8 mouse cellular contexts compared by ENCODE assay signal in the genomic region with DNA sequence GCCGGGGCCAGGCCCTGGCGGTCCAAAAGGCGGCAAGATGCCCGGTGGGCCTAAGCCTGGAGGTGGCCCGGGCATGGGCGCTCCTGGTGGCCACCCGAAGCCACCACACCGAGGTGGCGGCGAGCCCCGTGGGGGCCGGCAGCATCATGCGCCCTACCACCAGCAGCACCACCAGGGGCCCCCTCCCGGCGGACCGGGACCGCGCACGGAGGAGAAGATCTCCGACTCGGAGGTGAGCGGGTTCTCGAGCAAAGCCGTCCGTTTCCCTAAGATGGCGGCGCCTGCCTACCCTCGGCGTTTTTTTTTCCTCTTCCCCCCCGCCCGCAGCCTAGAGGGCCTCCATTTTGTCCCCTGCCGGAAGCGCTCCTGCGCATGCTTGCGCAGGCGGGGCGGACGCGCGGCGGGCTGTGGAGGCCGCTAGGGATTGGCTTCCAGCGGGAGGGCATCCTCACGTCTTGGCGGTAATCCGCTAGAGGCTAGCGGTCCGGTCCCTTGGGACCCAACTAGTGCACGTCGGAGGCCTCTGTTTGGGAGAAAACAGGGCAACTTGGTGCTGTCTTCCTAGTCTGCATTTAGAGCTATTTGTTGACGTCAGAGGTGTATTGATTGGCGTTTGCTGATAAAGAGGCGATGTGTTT. TPM values are rescaled to one million over a fixed set of nuclear protein-coding genes. Genes with fewer than 3 reads are reported as not detected.
DNase-seq lines count a peak whose midpoint lies in the region; ATAC-seq lines count a peak whose summit lies in the region.

No protein-coding gene starts in this region.

- H3K4me1 ChIP-seq in forebrain, embryonic 10.5 days: peaks cover 36% of the 10 kb centered on the region
- peaks cover 25% of the 10 kb centered on the region for H3K4me1 ChIP-seq in heart, embryonic 15.5 days (replicated peaks)
- H3K4me1 ChIP-seq in liver, embryonic 15.5 days (replicated peaks): peaks cover 44% of the 10 kb centered on the region
- H3K4me1 ChIP-seq in neural tube, embryonic 12.5 days: peaks cover 29% of the 10 kb centered on the region

- ATAC-seq in CD4-positive, CD25-positive, alpha-beta regulatory T cell, adult 4 months: peak; percentile 66
- peak; percentile 76 for ATAC-seq in heart, embryonic 15.5 days (replicated peaks; ENCODE audit: insufficient number of reproducible peaks, insufficient read depth, low FRiP score, low read depth)
- peak; percentile 71 for ATAC-seq in liver, embryonic 15.5 days (ENCODE audit: insufficient read depth)
- ATAC-seq in neural tube, embryonic 12.5 days (ENCODE audit: low FRiP score, low read depth): peak; percentile 68

- H3K9me3 ChIP-seq in forebrain, embryonic 10.5 days: no peaks in the 10 kb centered on the region
- H3K9me3 ChIP-seq in heart, embryonic 15.5 days (replicated peaks): no peaks in the 10 kb centered on the region
- no peaks in the 10 kb centered on the region for H3K9me3 ChIP-seq in liver, embryonic 15.5 days (replicated peaks)
- H3K9me3 ChIP-seq in neural tube, embryonic 12.5 days: no peaks in the 10 kb centered on the region

- H3K4me3 ChIP-seq in forebrain, embryonic 10.5 days: peak overlapping the region; percentile 100
- peak overlapping the region; percentile 74 for H3K4me3 ChIP-seq in heart, embryonic 15.5 days
- H3K4me3 ChIP-seq in liver, embryonic 15.5 days (replicated peaks): peak overlapping the region; percentile 99
- H3K4me3 ChIP-seq in neural tube, embryonic 12.5 days: peak overlapping the region; percentile 100

- peak overlapping the region; percentile 100 for H3K9ac ChIP-seq in heart, embryonic 15.5 days
- H3K9ac ChIP-seq in liver, embryonic 15.5 days: peak overlapping the region; percentile 100
- peak overlapping the region; percentile 100 for H3K9ac ChIP-seq in neural tube, embryonic 12.5 days

- H3K36me3 ChIP-seq in forebrain, embryonic 10.5 days (replicated peaks): peaks cover 54% of the 10 kb centered on the region
- peaks cover 35% of the 10 kb centered on the region for H3K36me3 ChIP-seq in heart, embryonic 15.5 days
- H3K36me3 ChIP-seq in liver, embryonic 15.5 days (replicated peaks): peaks cover 48% of the 10 kb centered on the region
- H3K36me3 ChIP-seq in neural tube, embryonic 12.5 days: peaks cover 36% of the 10 kb centered on the region

- under 1% methylated on average over 53 of the region's 53 CpGs for WGBS in forebrain, embryonic 10.5 days
- WGBS in heart, embryonic 15.5 days: 0% methylated on average over 53 of the region's 53 CpGs
- WGBS in liver, embryonic 15.5 days (ENCODE audit: insufficient replicate concordance): under 1% methylated on average over 53 of the region's 53 CpGs
- under 1% methylated on average over 53 of the region's 53 CpGs for WGBS in neural tube, embryonic 12.5 days

- H3K4me2 ChIP-seq in heart, embryonic 15.5 days: peak overlapping the region; percentile 88
- peak overlapping the region; percentile 79 for H3K4me2 ChIP-seq in liver, embryonic 15.5 days
- peak overlapping the region; percentile 96 for H3K4me2 ChIP-seq in neural tube, embryonic 12.5 days (replicated peaks)

- peak; percentile 78 for DNase-seq in c-Kit-negative CD71-positive TER-119-positive erythroid progenitor cells, embryonic 14.5 days (ENCODE audit: low read depth, low spot score)
- DNase-seq in forebrain, embryonic 10.5 days (ENCODE audit: extremely low spot score, low spot score): peak; percentile 87
- peak; percentile 88 to 92 for DNase-seq in kidney, postnatal 36 days
- DNase-seq in telencephalon, adult 2 months (ENCODE audit: low read depth, low spot score): peak; percentile 81

- peak overlapping the region; percentile 100 for H3K27ac ChIP-seq in forebrain, embryonic 10.5 days
- H3K27ac ChIP-seq in heart, embryonic 15.5 days: peak overlapping the region; percentile 99
- peak overlapping the region; percentile 95 for H3K27ac ChIP-seq in liver, embryonic 15.5 days (replicated peaks)
- H3K27ac ChIP-seq in neural tube, embryonic 12.5 days: peak overlapping the region; percentile 97

- H3K27me3 ChIP-seq in forebrain, embryonic 10.5 days (ENCODE audit: poor library complexity, severe bottlenecking): no peaks in the 10 kb centered on the region
- no peaks in the 10 kb centered on the region for H3K27me3 ChIP-seq in heart, embryonic 15.5 days
- H3K27me3 ChIP-seq in liver, embryonic 15.5 days: no peaks in the 10 kb centered on the region
- H3K27me3 ChIP-seq in neural tube, embryonic 12.5 days (replicated peaks): no peaks in the 10 kb centered on the region

RNA-seq across cellular contexts. Expression of a gene that starts 1.0 kb away (rescaled TPM):
- 10 to 100 TPM; 44.0 to 61.2 TPM for polyA plus RNA-seq in CD4-positive, CD25-positive, alpha-beta regulatory T cell, adult 4 months (2017; shearing (Covaris generic))
- polyA plus RNA-seq in forebrain, embryonic 10.5 days (2016; fragmentation: Nextera tagmentation; extraction: Ambion mirVana): 107 and 110 TPM in 2 replicates
- 42.1 and 43.2 TPM in 2 replicates for polyA plus RNA-seq in heart, embryonic 15.5 days (2015; fragmentation: Nextera tagmentation; extraction: Ambion mirVana)
- polyA plus RNA-seq in liver, embryonic 15.5 days (2015; fragmentation: Nextera tagmentation; extraction: Ambion mirVana): 25.3 and 25.5 TPM in 2 replicates
- polyA plus RNA-seq in neural tube, embryonic 12.5 days (2016; fragmentation: Nextera tagmentation; extraction: Ambion mirVana): 176 and 183 TPM in 2 replicates

RNA-seq across cellular contexts. Expression of a gene that starts 38.8 kb away (rescaled TPM):
- 10 to 100 TPM; 22.1 to 25.8 TPM for polyA plus RNA-seq in CD4-positive, CD25-positive, alpha-beta regulatory T cell, adult 4 months (2017; shearing (Covaris generic))
- 38.9 and 39.4 TPM in 2 replicates for polyA plus RNA-seq in forebrain, embryonic 10.5 days (2016; fragmentation: Nextera tagmentation; extraction: Ambion mirVana)
- 9.1 and 13.0 TPM in 2 replicates for polyA plus RNA-seq in heart, embryonic 15.5 days (2015; fragmentation: Nextera tagmentation; extraction: Ambion mirVana)
- 7.6 and 7.9 TPM in 2 replicates for polyA plus RNA-seq in liver, embryonic 15.5 days (2015; fragmentation: Nextera tagmentation; extraction: Ambion mirVana)
- 25.9 and 27.1 TPM in 2 replicates for polyA plus RNA-seq in neural tube, embryonic 12.5 days (2016; fragmentation: Nextera tagmentation; extraction: Ambion mirVana)

RNA-seq across cellular contexts. Expression of a gene that starts 54.2 kb away (rescaled TPM):
- 10 to 100 TPM; 16.3 to 19.7 TPM for polyA plus RNA-seq in CD4-positive, CD25-positive, alpha-beta regulatory T cell, adult 4 months (2017; shearing (Covaris generic))
- polyA plus RNA-seq in forebrain, embryonic 10.5 days (2016; fragmentation: Nextera tagmentation; extraction: Ambion mirVana): 26.2 and 29.9 TPM in 2 replicates
- polyA plus RNA-seq in heart, embryonic 15.5 days (2015; fragmentation: Nextera tagmentation; extraction: Ambion mirVana): 12.0 and 12.4 TPM in 2 replicates
- polyA plus RNA-seq in liver, embryonic 15.5 days (2015; fragmentation: Nextera tagmentation; extraction: Ambion mirVana): 2.6 and 3.2 TPM in 2 replicates
- 34.6 and 36.2 TPM in 2 replicates for polyA plus RNA-seq in neural tube, embryonic 12.5 days (2016; fragmentation: Nextera tagmentation; extraction: Ambion mirVana)

RNA-seq across cellular contexts. Expression of a gene that starts 55.1 kb away (rescaled TPM):
- 10 to 100 TPM; 19.2 to 27.9 TPM for polyA plus RNA-seq in CD4-positive, CD25-positive, alpha-beta regulatory T cell, adult 4 months (2017; shearing (Covaris generic))
- 19.9 and 21.0 TPM in 2 replicates for polyA plus RNA-seq in forebrain, embryonic 10.5 days (2016; fragmentation: Nextera tagmentation; extraction: Ambion mirVana)
- polyA plus RNA-seq in heart, embryonic 15.5 days (2015; fragmentation: Nextera tagmentation; extraction: Ambion mirVana): 11.2 and 12.9 TPM in 2 replicates
- polyA plus RNA-seq in liver, embryonic 15.5 days (2015; fragmentation: Nextera tagmentation; extraction: Ambion mirVana): 2.5 and 2.8 TPM in 2 replicates
- polyA plus RNA-seq in neural tube, embryonic 12.5 days (2016; fragmentation: Nextera tagmentation; extraction: Ambion mirVana): 32.5 and 33.1 TPM in 2 replicates

Comparison
In these comparisons a context has a peak if more than half of its experiments do, and no peak if none do; other contexts are left out.
1. Peak in every context shown above with its lines: DNase-seq, ATAC-seq, H3K4me3 ChIP-seq and H3K27ac ChIP-seq.